Mouse (Mus musculus): ENCODE measurements around the gene Ngfr. TPM values are rescaled to one million over a fixed set of nuclear protein-coding genes. Genes with fewer than 3 reads are reported as not detected.

The Ngfr gene
- total RNA-seq, 2 experiments from 2014 or later, result 1.5 to 4.3 TPM

- peak; percentile 94 for DNase-seq
- intact Hi-C loops (cut with DNase I; ENCODE audit: low total_unique reads), result loop anchor here (2.0 kb wide), 2 partner anchors 53 to 117 kb away; partner anchors contain the start of gene Ngfr
These were observed 53.9 kb downstream of the Ngfr start for GRCm38 (mm10) chr11:95533484-95534160.

GRCm38 (mm10) chr11:95532353-95533072 lies 55.0 kb downstream of the Ngfr start:
- intact Hi-C loops (cut with DNase I; ENCODE audit: low total_unique reads), result loop anchor here (2.0 kb wide), 1 partner anchor 54 kb away; the partner anchor contains the start of gene Ngfr
- no peak for DNase-seq

- intact Hi-C loops (cut with DNase I; ENCODE audit: low total_unique reads), result no loop called here
- no peak for DNase-seq
These were observed 59.3 kb downstream of the Ngfr start for GRCm38 (mm10) chr11:95528231-95528630.

- intact Hi-C loops (cut with DNase I; ENCODE audit: low total_unique reads), result no loop called here
- no peak for DNase-seq
These were observed 60.2 kb downstream of the Ngfr start for GRCm38 (mm10) chr11:95527307-95527706.

GRCm38 (mm10) chr11:95521563-95521962 lies 66.0 kb downstream of the Ngfr start:
- intact Hi-C loops (cut with DNase I; ENCODE audit: low total_unique reads), result no loop called here
- DNase-seq, result peak; percentile 71

- DNase-seq, result peak; percentile 86
- intact Hi-C loops (cut with DNase I; ENCODE audit: low total_unique reads), result no loop called here
These were observed 67.0 kb downstream of the Ngfr start for GRCm38 (mm10) chr11:95520456-95521072.

GRCm38 (mm10) chr11:95519996-95520395 lies 67.5 kb downstream of the Ngfr start:
- no peak for DNase-seq

GRCm38 (mm10) chr11:95519299-95519698 lies 68.2 kb downstream of the Ngfr start:
- DNase-seq, result no peak
- intact Hi-C loops (cut with DNase I; ENCODE audit: low total_unique reads), result no loop called here

More at GRCm38 (mm10) chr11:95519996-95520395, 67.5 kb downstream of the Ngfr start:
- intact Hi-C loops (cut with DNase I; ENCODE audit: low total_unique reads), result no loop called here

Other genes with a start within 250 kb of the Ngfr start
- gene Slc35b1, start 203.0 kb downstream of the Ngfr start, total RNA-seq (2021), result 10 to 100 TPM; 36.6 to 37.8 TPM
- gene Spop, start 173.7 kb downstream of the Ngfr start, total RNA-seq (2021), result 100 to 1,000 TPM; 173 to 190 TPM
- 1 to 10 TPM in 1 of 2 experiments, under 1 TPM in 1; 0.70 to 1.2 TPM for gene Nxph3, start 73.2 kb downstream of the Ngfr start, total RNA-seq (2021)
- 100 to 1,000 TPM; 149 to 153 TPM for gene Phb, start 79.2 kb upstream of the Ngfr start, total RNA-seq (2021)
- gene Zfp652, start 124.9 kb upstream of the Ngfr start, total RNA-seq (2021), result 10 to 100 TPM; 42.0 to 43.1 TPM
- gene B130006D01Rik, start 135.9 kb upstream of the Ngfr start, total RNA-seq (2021), result under 1 TPM; 0.24 to 0.25 TPM
- gene Phospho1, start 236.8 kb upstream of the Ngfr start, total RNA-seq (2021), result 100 to 1,000 TPM; 148 to 155 TPM
- 1 to 10 TPM; 7.1 to 8.1 TPM for gene Gngt2, start 249.5 kb upstream of the Ngfr start, total RNA-seq (2021)